Mouse (Mus musculus) liver, postnatal 0 days (tissue): ENCODE data around the gene Dpy30.

ENCODE experiments used
- CTCF ChIP-seq: sonication (generic); IDR thresholded peaks from 2 replicates; pipeline ENCODE4 v1.5.1; 2016; ENCODE audit warnings: antibody characterized with exemption, low read depth
- EP300 ChIP-seq: IDR thresholded peaks from 2 replicates; pipeline ENCODE4 v1.6.1; 2016; ENCODE audit warnings: antibody characterized with exemption, low read depth, mild to moderate bottlenecking

- TF ChIP-seq CTCF (no peak), EP300 (no peak)
Measured at GRCm38 (mm10) chr17:74338937-74339804, 15.4 kb upstream of the Dpy30 start, which contains the start of gene Spast.
